8 mouse cellular contexts compared by ENCODE assay signal in the genomic region with DNA sequence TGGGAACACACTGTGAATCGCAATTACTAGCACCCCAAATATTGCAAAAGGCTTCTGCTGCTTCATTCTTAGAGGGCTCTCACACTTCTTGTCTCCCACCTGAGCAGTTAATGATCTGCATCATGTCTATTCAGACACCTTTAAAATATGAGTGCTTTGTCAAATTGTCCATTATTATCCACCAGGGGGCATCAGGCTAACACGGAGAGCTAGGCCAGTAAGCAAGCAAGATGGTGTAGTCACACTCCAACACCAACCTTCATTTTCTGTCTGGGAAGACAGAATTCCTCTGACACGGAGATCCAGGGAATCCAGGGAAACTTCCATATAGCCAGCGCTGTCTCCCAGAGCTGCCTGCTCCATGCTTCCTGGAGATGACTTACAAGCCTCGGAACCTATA.
DNase-seq lines count a peak whose midpoint lies in the region; ATAC-seq and TF ChIP-seq lines count a peak whose summit lies in the region.

No protein-coding gene starts in this region.

- ATAC-seq in embryonic facial prominence, embryonic 11.5 days (replicated peaks; ENCODE audit: insufficient number of reproducible peaks, low FRiP score, low TSS enrichment, low read depth), result no peak
- ATAC-seq in liver, embryonic 14.5 days (ENCODE audit: insufficient read depth), result no peak
- peak; percentile 78 for ATAC-seq in megakaryocyte progenitor cell, adult 5-6 weeks (replicated peaks; ENCODE audit: poor library complexity)

- DNase-seq in embryonic facial prominence, embryonic 11.5 days (ENCODE audit: low spot score), result peak; percentile 44
- DNase-seq in embryonic facial prominence, embryonic 10.5 days (ENCODE audit: low spot score), result no peak
- peak in 2 of 3 experiments; percentile 4 to 19 for DNase-seq in liver, embryonic 14.5 days (ENCODE audit: low read depth in 3 of 3, low spot score in 3 of 3)
- no peak for DNase-seq in liver
- peak; percentile 65 for DNase-seq in cerebellum, adult 9-10 months
- no peak for DNase-seq in left cerebral cortex, adult 18-20 months (ENCODE audit: low spot score in 2 of 2)
- DNase-seq in frontal cortex, postnatal 36 days (ENCODE audit: low spot score in 2 of 2), result no peak

- no peak overlapping the region for H3K4me2 ChIP-seq in embryonic facial prominence, embryonic 11.5 days (ENCODE audit: low read depth, low read length)
- H3K4me2 ChIP-seq in liver, embryonic 14.5 days (ENCODE audit: low read depth), result no peak overlapping the region

- 77% methylated on average over 5 of the region's 5 CpGs for WGBS in embryonic facial prominence, embryonic 11.5 days
- 81% methylated on average over 5 of the region's 5 CpGs for WGBS in embryonic facial prominence, embryonic 10.5 days
- 69% methylated on average over 5 of the region's 5 CpGs for WGBS in liver, embryonic 14.5 days (ENCODE audit: insufficient replicate concordance)

- peak; percentile 59 for TF ChIP-seq CTCF in liver, embryonic 14.5 days (IDR thresholded peaks at IDR 0.05; ENCODE audit: low read depth)

- no peak for TF ChIP-seq EP300 in liver, embryonic 14.5 days (IDR thresholded peaks at IDR 0.05; ENCODE audit: low read depth)

- H3K27me3 ChIP-seq in embryonic facial prominence, embryonic 11.5 days (ENCODE audit: control insufficient read depth, insufficient read depth, low read length), result no peaks in the 10 kb centered on the region
- H3K27me3 ChIP-seq in embryonic facial prominence, embryonic 10.5 days (replicated peaks; ENCODE audit: low read depth, poor library complexity, severe bottlenecking), result no peaks in the 10 kb centered on the region
- H3K27me3 ChIP-seq in liver, embryonic 14.5 days (ENCODE audit: control insufficient read depth, insufficient read depth, low read length), result no peaks in the 10 kb centered on the region

- H3K36me3 ChIP-seq in embryonic facial prominence, embryonic 11.5 days (replicated peaks; ENCODE audit: control insufficient read depth, insufficient read depth, low read depth, low read length), result peaks cover 8% of the 10 kb centered on the region
- peaks cover 97% of the 10 kb centered on the region for H3K36me3 ChIP-seq in embryonic facial prominence, embryonic 10.5 days (replicated peaks)
- H3K36me3 ChIP-seq in liver, embryonic 14.5 days (replicated peaks; ENCODE audit: control insufficient read depth, insufficient read depth, low read depth), result peaks cover 23% of the 10 kb centered on the region

- H3K27ac ChIP-seq in embryonic facial prominence, embryonic 11.5 days (replicated peaks; ENCODE audit: low read depth, low read length), result no peak overlapping the region
- no peak overlapping the region for H3K27ac ChIP-seq in embryonic facial prominence, embryonic 10.5 days (replicated peaks)
- H3K27ac ChIP-seq in liver, embryonic 14.5 days, result no peak overlapping the region

- no peak overlapping the region for H3K4me3 ChIP-seq in embryonic facial prominence, embryonic 11.5 days (ENCODE audit: low read depth, low read length)
- H3K4me3 ChIP-seq in embryonic facial prominence, embryonic 10.5 days, result no peak overlapping the region
- no peak overlapping the region for H3K4me3 ChIP-seq in liver, embryonic 14.5 days (ENCODE audit: insufficient read depth in 1 of 2, low read depth in 2 of 2, low read length in 2 of 2)

- no peaks in the 10 kb centered on the region for H3K4me1 ChIP-seq in embryonic facial prominence, embryonic 11.5 days (ENCODE audit: control insufficient read depth, insufficient read depth, low read length)
- H3K4me1 ChIP-seq in embryonic facial prominence, embryonic 10.5 days, result no peaks in the 10 kb centered on the region
- H3K4me1 ChIP-seq in liver, embryonic 14.5 days (replicated peaks; ENCODE audit: control insufficient read depth in 2 of 2, insufficient read depth in 2 of 2, low read length in 1 of 2), result no peaks in the 10 kb centered on the region

- no peaks in the 10 kb centered on the region for H3K9me3 ChIP-seq in embryonic facial prominence, embryonic 11.5 days (replicated peaks; ENCODE audit: control insufficient read depth, low read length)
- H3K9me3 ChIP-seq in embryonic facial prominence, embryonic 10.5 days, result no peaks in the 10 kb centered on the region
- no peaks in the 10 kb centered on the region for H3K9me3 ChIP-seq in liver, embryonic 14.5 days (ENCODE audit: control insufficient read depth, low read length)

- no peak overlapping the region for H3K9ac ChIP-seq in embryonic facial prominence, embryonic 11.5 days (replicated peaks; ENCODE audit: low read length)
- no peak overlapping the region for H3K9ac ChIP-seq in liver, embryonic 14.5 days (replicated peaks)

Comparison
In these comparisons a context has a peak if more than half of its experiments do, and no peak if none do; other contexts are left out.
1. DNase-seq: peak in embryonic facial prominence, embryonic 11.5 days (single experiment), liver, embryonic 14.5 days (2 of 3) and cerebellum, adult 9-10 months (single experiment); none in embryonic facial prominence, embryonic 10.5 days (single experiment), liver (single experiment), left cerebral cortex, adult 18-20 months (0 of 2) and frontal cortex, postnatal 36 days (0 of 2).